Mouse (Mus musculus) urinary bladder, postnatal 4 days (tissue): ENCODE measurements around the gene Scamp4.
"Not testable (repeated sequence)": the region's sequence is repeated elsewhere in the genome, so short reads cannot be mapped to it uniquely, and the experiment has no call there.

Experiments
- DNase-seq, 2 experiments: peaks; one replicate each; pipeline ENCODE4 v3.0.0; 2021 to 2022; ENCODE audit warnings: low spot score in 2 of 2

The Scamp4 gene

GRCm38 (mm10) chr10:80578131-80578750 lies 24.4 kb upstream of the Scamp4 start:
- peak; percentile 80 to 85 for DNase-seq

- DNase-seq = no peak
Observed at GRCm38 (mm10) chr10:80578911-80579310, 23.8 kb upstream of the Scamp4 start.

GRCm38 (mm10) chr10:80583047-80583446 lies 19.6 kb upstream of the Scamp4 start:
- no peak for DNase-seq

- no peak for DNase-seq
Observed at GRCm38 (mm10) chr10:80584045-80584488, 18.6 kb upstream of the Scamp4 start.

GRCm38 (mm10) chr10:80584642-80585552 lies 17.8 kb upstream of the Scamp4 start:
- no peak for DNase-seq

GRCm38 (mm10) chr10:80585581-80585980 lies 17.1 kb upstream of the Scamp4 start:
- DNase-seq = no peak

GRCm38 (mm10) chr10:80586407-80587304 lies 16.0 kb upstream of the Scamp4 start:
- no peak for DNase-seq

- no peak for DNase-seq
Observed at GRCm38 (mm10) chr10:80587305-80587657, 15.4 kb upstream of the Scamp4 start.

- DNase-seq = no peak
Observed at GRCm38 (mm10) chr10:80589127-80589878, 13.4 kb upstream of the Scamp4 start.

GRCm38 (mm10) chr10:80589879-80590854 lies 12.5 kb upstream of the Scamp4 start, which contains the start of gene Abhd17a:
Gene Abhd17a (minus strand): TSS chr10:80590341.
- DNase-seq = peak; percentile 94 to 98

GRCm38 (mm10) chr10:80596318-80596717 lies 6.4 kb upstream of the Scamp4 start:
- no peak for DNase-seq

- no peak for DNase-seq
Observed at GRCm38 (mm10) chr10:80603364-80603763, 692 bp downstream of the Scamp4 start.

GRCm38 (mm10) chr10:80604001-80604509 lies 1.4 kb downstream of the Scamp4 start:
- DNase-seq = no peak

- DNase-seq = no peak
Observed at GRCm38 (mm10) chr10:80604988-80605387, 2.3 kb downstream of the Scamp4 start.

GRCm38 (mm10) chr10:80605721-80606120 lies 3.0 kb downstream of the Scamp4 start, which contains the start of gene Gm49322:
Gene Gm49322 (plus strand): TSS chr10:80606021.
- not testable (repeated sequence) for DNase-seq

GRCm38 (mm10) chr10:80606306-80606705 lies 3.6 kb downstream of the Scamp4 start:
- no peak for DNase-seq

- DNase-seq = no peak
Observed at GRCm38 (mm10) chr10:80606737-80607350, 4.2 kb downstream of the Scamp4 start.

GRCm38 (mm10) chr10:80608435-80608834 lies 5.8 kb downstream of the Scamp4 start:
- DNase-seq = no peak

- no peak for DNase-seq
Observed at GRCm38 (mm10) chr10:80609269-80609924, 6.7 kb downstream of the Scamp4 start.
